Mouse (Mus musculus): ENCODE data around the gene Jund. TPM values are rescaled to one million over a fixed set of nuclear protein-coding genes. Genes with fewer than 3 reads are reported as not detected.

The Jund gene
- polyA plus RNA-seq, 1 experiment, result 246 TPM

GRCm38 (mm10) chr8:70665599-70665998, 33.1 kb upstream of the Jund start:
- Histone ChIP-seq H3K4me3 (no peak overlapping the region), H3K27me3 (ENCODE audit: control insufficient read depth, insufficient read depth, insufficient read length) (no peaks in the 10 kb centered on the region), H3ac (ENCODE audit: control insufficient read depth, insufficient read length) (no peak overlapping the region), H3K79me2 (ENCODE audit: control insufficient read depth, insufficient read depth) (no peaks in the 10 kb centered on the region), H3K4me2 (ENCODE audit: low read depth) (no peak overlapping the region), H3K36me3 (ENCODE audit: control insufficient read depth, insufficient read depth) (no peaks in the 10 kb centered on the region)
- TF ChIP-seq POLR2A (IDR thresholded peaks at IDR 0.05; ENCODE audit: insufficient read length, low read depth) (no peak), REST (IDR thresholded peaks at IDR 0.05; ENCODE audit: insufficient read depth, insufficient read length) (no peak), POLR2AphosphoS2 (IDR thresholded peaks at IDR 0.05; ENCODE audit: insufficient read length, low read depth) (no peak), CEBPB (IDR thresholded peaks at IDR 0.05; ENCODE audit: insufficient read depth, poor library complexity, severe bottlenecking) (no peak), SRF (IDR thresholded peaks at IDR 0.05; ENCODE audit: control insufficient read depth, insufficient read length, low read depth) (no peak), USF1 (IDR thresholded peaks at IDR 0.05; ENCODE audit: low read depth) (no peak), MAX (IDR thresholded peaks at IDR 0.05; ENCODE audit: low read depth) (no peak), MYOD1 (IDR thresholded peaks at IDR 0.05; ENCODE audit: control insufficient read depth in 1 of 3, insufficient read length in 2 of 3, low read depth in 2 of 3) (no peak), TCF3 (IDR thresholded peaks at IDR 0.05; ENCODE audit: insufficient read length, low read depth) (no peak), TCF12 (IDR thresholded peaks at IDR 0.05; ENCODE audit: insufficient read depth, poor library complexity, severe bottlenecking) (no peak), E2F4 (IDR thresholded peaks at IDR 0.05; ENCODE audit: insufficient read depth) (no peak), MYOG (IDR thresholded peaks at IDR 0.05; ENCODE audit: control insufficient read depth in 1 of 3, insufficient read depth in 1 of 3, insufficient read length in 2 of 3, low read depth in 2 of 3) (no peak)

- Histone ChIP-seq H3K36me3 (ENCODE audit: control insufficient read depth, insufficient read depth) (no peaks in the 10 kb centered on the region), H3ac (ENCODE audit: control insufficient read depth, insufficient read length) (no peak overlapping the region), H3K4me2 (ENCODE audit: low read depth) (peak overlapping the region; percentile 27), H3K27me3 (ENCODE audit: control insufficient read depth, insufficient read depth, insufficient read length) (no peaks in the 10 kb centered on the region), H3K4me3 (no peak overlapping the region), H3K79me2 (ENCODE audit: control insufficient read depth, insufficient read depth) (no peaks in the 10 kb centered on the region)
- TF ChIP-seq MYOG (IDR thresholded peaks at IDR 0.05; ENCODE audit: control insufficient read depth in 1 of 3, insufficient read depth in 1 of 3, insufficient read length in 2 of 3, low read depth in 2 of 3), result peak in 1 of 3 experiments; percentile 61
- TF ChIP-seq POLR2A (IDR thresholded peaks at IDR 0.05; ENCODE audit: insufficient read length, low read depth), result peak; percentile 28
- no peak for TF ChIP-seq CEBPB (IDR thresholded peaks at IDR 0.05; ENCODE audit: insufficient read depth, poor library complexity, severe bottlenecking)
- TF ChIP-seq TCF12 (IDR thresholded peaks at IDR 0.05; ENCODE audit: insufficient read depth, poor library complexity, severe bottlenecking), result no peak
- no peak for TF ChIP-seq E2F4 (IDR thresholded peaks at IDR 0.05; ENCODE audit: insufficient read depth)
- no peak for TF ChIP-seq POLR2AphosphoS2 (IDR thresholded peaks at IDR 0.05; ENCODE audit: insufficient read length, low read depth)
- TF ChIP-seq SRF (IDR thresholded peaks at IDR 0.05; ENCODE audit: control insufficient read depth, insufficient read length, low read depth), result no peak
- TF ChIP-seq MYOD1 (IDR thresholded peaks at IDR 0.05; ENCODE audit: control insufficient read depth in 1 of 3, insufficient read length in 2 of 3, low read depth in 2 of 3), result peak in 1 of 3 experiments; percentile 45
- TF ChIP-seq REST (IDR thresholded peaks at IDR 0.05; ENCODE audit: insufficient read depth, insufficient read length), result no peak
- TF ChIP-seq MAX (IDR thresholded peaks at IDR 0.05; ENCODE audit: low read depth), result no peak
- TF ChIP-seq TCF3 (IDR thresholded peaks at IDR 0.05; ENCODE audit: insufficient read length, low read depth), result no peak
- TF ChIP-seq USF1 (IDR thresholded peaks at IDR 0.05; ENCODE audit: low read depth), result no peak
These were observed 31.7 kb upstream of the Jund start for GRCm38 (mm10) chr8:70667071-70667470.

GRCm38 (mm10) chr8:70671615-70672324, 27.0 kb upstream of the Jund start:
- no peak overlapping the region for H3K4me3 ChIP-seq
- H3ac ChIP-seq (ENCODE audit: control insufficient read depth, insufficient read length), result no peak overlapping the region
- no peaks in the 10 kb centered on the region for H3K36me3 ChIP-seq (ENCODE audit: control insufficient read depth, insufficient read depth)
- peaks cover 29% of the 10 kb centered on the region for H3K79me2 ChIP-seq (ENCODE audit: control insufficient read depth, insufficient read depth)
- peak overlapping the region; percentile 79 for H3K4me2 ChIP-seq (ENCODE audit: low read depth)
- no peaks in the 10 kb centered on the region for H3K27me3 ChIP-seq (ENCODE audit: control insufficient read depth, insufficient read depth, insufficient read length)
- TF ChIP-seq POLR2AphosphoS2 (IDR thresholded peaks at IDR 0.05; ENCODE audit: insufficient read length, low read depth), result no peak
- TF ChIP-seq USF1 (IDR thresholded peaks at IDR 0.05; ENCODE audit: low read depth), result no peak
- TF ChIP-seq MYOG (IDR thresholded peaks at IDR 0.05; ENCODE audit: control insufficient read depth in 1 of 3, insufficient read depth in 1 of 3, insufficient read length in 2 of 3, low read depth in 2 of 3), result peak in 2 of 3 experiments; percentile 73 to 92
- TF ChIP-seq POLR2A (IDR thresholded peaks at IDR 0.05; ENCODE audit: insufficient read length, low read depth), result no peak
- no peak for TF ChIP-seq REST (IDR thresholded peaks at IDR 0.05; ENCODE audit: insufficient read depth, insufficient read length)
- TF ChIP-seq SRF (IDR thresholded peaks at IDR 0.05; ENCODE audit: control insufficient read depth, insufficient read length, low read depth), result no peak
- TF ChIP-seq TCF12 (IDR thresholded peaks at IDR 0.05; ENCODE audit: insufficient read depth, poor library complexity, severe bottlenecking), result peak; percentile 55
- peak in 2 of 3 experiments; percentile 61 to 75 for TF ChIP-seq MYOD1 (IDR thresholded peaks at IDR 0.05; ENCODE audit: control insufficient read depth in 1 of 3, insufficient read length in 2 of 3, low read depth in 2 of 3)
- TF ChIP-seq TCF3 (IDR thresholded peaks at IDR 0.05; ENCODE audit: insufficient read length, low read depth), result no peak
- TF ChIP-seq CEBPB (IDR thresholded peaks at IDR 0.05; ENCODE audit: insufficient read depth, poor library complexity, severe bottlenecking), result no peak
- no peak for TF ChIP-seq E2F4 (IDR thresholded peaks at IDR 0.05; ENCODE audit: insufficient read depth)
- TF ChIP-seq MAX (IDR thresholded peaks at IDR 0.05; ENCODE audit: low read depth), result no peak

GRCm38 (mm10) chr8:70672325-70673078, 26.2 kb upstream of the Jund start:
- Histone ChIP-seq H3K36me3 (ENCODE audit: control insufficient read depth, insufficient read depth) (no peaks in the 10 kb centered on the region), H3K79me2 (ENCODE audit: control insufficient read depth, insufficient read depth) (peaks cover 29% of the 10 kb centered on the region), H3K27me3 (ENCODE audit: control insufficient read depth, insufficient read depth, insufficient read length) (no peaks in the 10 kb centered on the region), H3ac (ENCODE audit: control insufficient read depth, insufficient read length) (no peak overlapping the region), H3K4me3 (peak overlapping the region; percentile 23), H3K4me2 (ENCODE audit: low read depth) (peak overlapping the region; percentile 79)
- TF ChIP-seq MYOD1 (IDR thresholded peaks at IDR 0.05; ENCODE audit: control insufficient read depth in 1 of 3, insufficient read length in 2 of 3, low read depth in 2 of 3) (peak in 1 of 3 experiments; percentile 3), POLR2A (IDR thresholded peaks at IDR 0.05; ENCODE audit: insufficient read length, low read depth) (no peak)
